Mouse (Mus musculus) mesoderm, embryonic 11.5 days (tissue): ENCODE results near the gene Slk.
A peak's percentile ranks its signal among the peaks of the same experiment; 100 is the strongest.
"Not testable (repeated sequence)": the region's sequence is repeated elsewhere in the genome, so short reads cannot be mapped to it uniquely, and the experiment has no call there.

Experiments
- DNase-seq: peaks from one replicate; pipeline ENCODE4 v3.0.0-alpha.2; 2012; ENCODE audit warnings: low read depth, low spot score

The Slk gene

GRCm38 (mm10) chr19:47570042-47570441 is 9.4 kb upstream of the Slk start:
- no peak for DNase-seq

DNA sequence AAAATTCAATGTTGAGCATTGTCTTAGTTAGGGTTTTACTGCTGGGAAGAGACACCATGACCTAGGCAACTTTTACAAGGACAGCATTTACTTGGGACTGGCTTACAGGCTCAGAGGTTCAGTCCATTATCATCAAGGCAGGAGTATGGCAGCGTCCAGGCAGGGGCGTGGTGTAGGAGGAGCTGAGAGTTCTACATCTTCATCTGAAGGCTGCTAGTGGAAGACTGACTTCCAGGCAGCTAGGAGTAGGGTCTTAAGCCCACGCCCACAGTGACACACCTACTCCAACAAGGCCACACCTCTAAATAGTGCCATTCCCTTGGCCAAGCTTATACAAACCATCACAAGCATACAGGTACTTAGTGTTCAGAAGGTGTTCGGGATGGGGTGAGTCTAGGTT is 7.5 kb upstream of the Slk start:
- DNase-seq, result not testable (repeated sequence)

DNA sequence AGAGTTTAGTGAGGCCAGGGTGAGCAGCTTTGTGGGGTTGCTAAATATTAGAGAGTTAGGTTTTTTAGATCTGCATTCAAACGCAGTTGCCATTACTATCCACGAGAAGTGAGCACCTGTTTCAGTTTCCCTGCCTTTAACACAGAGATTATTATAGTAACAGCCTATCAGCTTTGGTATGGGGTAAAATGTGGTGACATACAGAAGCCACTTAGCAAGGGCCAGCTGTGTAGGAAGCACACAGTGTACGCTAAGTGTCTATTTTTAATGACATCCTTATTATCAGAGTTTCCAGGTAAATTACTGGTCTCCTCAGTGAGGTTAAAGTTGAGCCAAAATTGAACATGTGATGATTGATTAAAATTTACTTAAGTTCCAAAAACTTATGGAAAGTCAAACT is 5.8 kb upstream of the Slk start:
- no peak for DNase-seq

DNA sequence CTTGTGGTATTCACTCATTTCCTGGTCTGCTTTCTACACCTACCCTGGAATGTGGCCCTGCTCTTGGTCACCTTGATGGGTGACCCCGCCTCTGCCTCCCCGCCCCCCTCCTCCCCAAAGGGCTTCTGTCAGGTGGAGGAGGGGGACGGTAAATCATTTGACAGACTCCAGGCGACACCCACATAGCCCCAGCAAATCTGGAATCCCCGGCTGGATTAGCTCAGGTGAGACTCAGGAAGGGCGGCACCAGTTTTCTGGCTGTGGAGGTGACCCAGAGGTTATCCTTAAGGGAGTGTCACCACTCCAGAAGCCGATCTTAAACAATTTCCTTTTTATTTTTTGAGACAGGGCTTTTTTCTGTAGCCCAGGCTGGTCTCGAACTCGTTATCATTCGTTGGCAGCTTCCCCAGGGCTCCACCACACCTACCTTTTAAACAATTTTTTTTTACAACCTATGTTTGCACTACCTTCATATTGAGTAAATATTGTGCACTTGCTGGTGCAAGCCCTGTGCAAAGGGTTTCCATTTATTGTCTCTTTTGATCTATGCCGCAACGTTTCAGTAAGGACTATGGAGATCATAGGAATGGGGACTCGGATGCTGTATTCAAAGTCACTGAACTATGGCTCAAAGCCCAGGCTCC is 775 bp upstream of the Slk start:
- peak; percentile 11 for DNase-seq

DNA sequence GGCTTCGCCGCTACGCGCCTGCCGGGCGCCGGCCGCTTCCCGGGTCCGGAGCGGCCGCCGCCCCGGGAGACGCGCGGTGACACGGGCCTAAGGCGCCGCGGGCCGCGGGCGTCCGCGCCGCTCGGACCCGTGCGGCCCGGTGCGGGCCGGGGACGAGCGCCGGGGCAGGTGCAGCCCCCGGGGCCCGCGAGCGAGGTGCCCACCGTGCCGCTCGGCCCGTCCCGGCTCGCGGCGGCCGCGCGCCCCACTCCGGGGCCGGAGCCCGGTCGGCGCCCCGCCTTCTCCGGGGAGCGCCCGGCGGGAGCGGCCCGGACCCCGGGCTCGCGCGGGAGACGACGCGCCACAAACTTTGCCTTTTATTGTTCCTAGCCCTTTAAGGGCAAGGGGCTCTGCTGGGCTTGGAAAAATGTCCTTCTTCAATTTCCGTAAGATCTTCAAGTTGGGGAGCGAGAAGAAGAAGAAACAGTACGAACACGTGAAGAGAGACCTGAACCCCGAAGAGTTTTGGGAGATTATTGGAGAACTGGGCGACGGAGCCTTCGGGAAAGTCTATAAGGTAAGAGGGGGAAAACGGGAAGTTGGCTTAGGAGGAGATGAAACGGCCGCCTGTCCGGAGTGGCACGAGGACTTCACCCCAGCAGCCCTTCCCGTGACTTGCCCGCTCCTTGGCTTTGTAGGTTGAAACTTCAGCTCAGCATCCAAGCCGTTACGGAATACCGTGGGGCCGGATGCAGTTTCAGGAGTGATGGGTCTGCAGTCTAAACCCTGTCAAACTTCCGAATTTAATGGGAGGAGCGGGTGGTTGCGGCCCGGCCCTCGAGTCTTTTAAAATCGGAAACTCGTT is 532 bp downstream of the Slk start:
- DNase-seq, result peak; percentile 43

DNA sequence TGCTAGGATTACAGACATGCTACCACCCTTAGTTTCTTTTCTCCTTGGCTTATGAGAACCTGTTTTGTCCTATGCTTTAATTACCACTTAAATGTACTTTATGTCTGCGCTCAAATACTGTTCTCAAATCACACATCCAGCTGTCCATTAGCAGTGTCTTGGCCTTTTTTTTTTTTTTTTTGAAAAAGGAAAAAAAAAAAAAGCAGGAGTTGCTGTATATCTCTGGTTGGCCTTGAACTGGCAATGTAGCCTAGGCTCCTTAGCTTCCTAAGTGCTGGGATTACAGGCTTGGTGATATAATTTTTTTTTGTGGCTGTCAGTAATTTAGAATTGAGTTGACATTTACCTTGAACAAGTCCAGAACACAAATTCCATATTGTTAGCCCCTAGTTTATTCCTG is 6.3 kb downstream of the Slk start:
- DNase-seq, result no peak

DNA sequence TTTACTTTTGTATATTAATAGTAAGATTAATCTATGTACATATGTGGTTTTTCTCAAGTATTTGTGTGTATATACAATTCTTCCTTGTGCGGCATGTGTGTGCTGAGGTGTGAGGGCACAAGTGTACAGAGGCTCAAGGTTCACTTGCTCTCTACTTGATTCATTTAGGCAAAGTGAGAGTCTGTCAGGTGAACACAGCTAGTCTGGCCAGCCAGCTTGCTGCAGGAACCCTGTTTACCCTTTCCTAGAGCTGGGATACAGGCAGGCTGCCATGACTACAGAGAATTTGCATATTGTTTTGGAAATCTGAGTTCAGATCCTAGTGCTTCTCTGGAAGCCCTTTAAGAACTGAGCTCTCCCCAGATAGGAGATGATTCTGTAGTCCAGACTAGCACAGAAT is 7.5 kb downstream of the Slk start:
- DNase-seq, result no peak

DNA sequence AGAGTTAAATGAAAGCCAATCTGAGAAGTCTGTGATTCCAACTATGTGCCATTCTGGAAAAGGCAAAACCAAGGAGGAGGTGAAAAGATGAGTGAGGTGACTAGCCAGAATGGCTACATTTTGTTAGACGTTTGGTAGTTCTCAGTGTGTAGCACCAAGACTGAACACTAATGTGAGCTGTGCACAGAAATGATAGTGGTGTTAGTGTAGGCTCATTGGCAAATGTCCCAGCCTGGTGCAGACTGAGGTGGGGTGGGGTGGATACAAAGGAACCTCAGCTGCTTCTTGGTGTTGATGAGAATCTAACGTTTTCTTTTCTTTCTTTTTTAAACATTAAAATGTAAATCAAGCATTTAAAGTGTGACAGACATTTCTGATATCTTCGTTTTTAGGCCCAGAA is 29.0 kb downstream of the Slk start:
- DNase-seq, result no peak

- no peak for DNase-seq
Observed at GRCm38 (mm10) chr19:47613442-47613841, 34.0 kb downstream of the Slk start.

GRCm38 (mm10) chr19:47621478-47621877 is 42.0 kb downstream of the Slk start:
- DNase-seq, result no peak

- no peak for DNase-seq
Observed at GRCm38 (mm10) chr19:47624940-47625711, 45.6 kb downstream of the Slk start.

GRCm38 (mm10) chr19:47627450-47627849 is 48.0 kb downstream of the Slk start:
- no peak for DNase-seq

GRCm38 (mm10) chr19:47629068-47629467 is 49.6 kb downstream of the Slk start:
- no peak for DNase-seq

DNA sequence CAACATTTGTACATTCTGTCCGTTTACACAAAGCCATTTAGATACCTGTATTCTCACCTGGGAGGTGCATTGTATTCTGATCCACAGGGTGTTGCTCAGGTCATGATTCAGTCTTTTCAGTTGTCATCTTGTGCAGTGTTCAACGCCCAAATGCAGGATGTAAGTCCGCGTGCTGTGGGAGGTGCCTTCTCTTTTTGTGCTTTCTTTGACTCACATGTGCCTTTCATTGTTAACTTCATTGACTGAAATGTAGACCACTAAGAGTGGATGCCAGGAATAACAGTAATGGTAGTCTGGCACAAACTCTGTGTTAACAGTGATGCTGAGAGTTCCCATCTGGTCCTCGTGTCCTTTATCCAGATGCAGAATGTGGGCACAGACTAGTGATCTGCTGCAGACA is 50.9 kb downstream of the Slk start:
- DNase-seq, result no peak

GRCm38 (mm10) chr19:47631799-47632198 is 52.3 kb downstream of the Slk start:
- no peak for DNase-seq

DNA sequence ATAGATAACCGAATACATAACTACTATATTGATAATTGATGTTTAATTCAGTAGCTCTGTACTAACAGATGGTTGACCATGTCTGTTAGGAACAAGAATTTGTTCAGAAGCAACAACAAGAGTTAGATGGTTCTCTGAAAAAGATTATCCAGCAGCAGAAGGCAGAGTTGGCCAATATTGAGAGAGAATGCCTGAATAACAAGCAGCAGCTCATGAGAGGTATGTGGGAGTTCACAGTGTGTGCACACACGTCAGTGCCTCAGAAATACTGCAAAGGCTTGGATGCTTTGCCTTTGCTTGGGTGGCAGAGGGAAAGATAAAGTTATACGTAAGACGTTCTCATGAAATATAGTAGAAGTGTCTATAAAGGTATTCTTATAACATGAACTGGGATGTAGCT is 55.9 kb downstream of the Slk start:
- no peak for DNase-seq

DNA sequence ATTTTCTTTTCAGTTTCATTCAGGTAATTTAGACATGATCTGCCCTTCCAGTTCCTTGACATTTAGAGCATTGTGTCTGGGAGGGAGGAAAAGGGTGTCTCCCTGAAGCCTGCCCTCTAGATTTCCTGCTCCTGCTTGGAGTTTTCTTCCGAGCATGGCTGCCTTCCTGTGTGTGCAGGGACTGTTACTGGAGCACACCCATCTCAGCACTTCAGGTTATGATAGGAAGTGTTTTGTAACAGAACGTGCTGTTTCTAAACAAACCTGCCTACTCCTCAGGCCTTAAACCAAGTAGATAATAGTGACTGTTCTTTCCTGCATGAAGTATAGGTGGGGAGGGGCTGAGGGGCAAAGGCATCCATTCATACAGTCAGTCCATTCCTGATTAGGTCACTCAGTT is 64.4 kb downstream of the Slk start:
- no peak for DNase-seq

GRCm38 (mm10) chr19:47645583-47645982 is 66.1 kb downstream of the Slk start:
- DNase-seq, result no peak

- no peak for DNase-seq
Observed at GRCm38 (mm10) chr19:47646508-47647120, 67.1 kb downstream of the Slk start.

DNA sequence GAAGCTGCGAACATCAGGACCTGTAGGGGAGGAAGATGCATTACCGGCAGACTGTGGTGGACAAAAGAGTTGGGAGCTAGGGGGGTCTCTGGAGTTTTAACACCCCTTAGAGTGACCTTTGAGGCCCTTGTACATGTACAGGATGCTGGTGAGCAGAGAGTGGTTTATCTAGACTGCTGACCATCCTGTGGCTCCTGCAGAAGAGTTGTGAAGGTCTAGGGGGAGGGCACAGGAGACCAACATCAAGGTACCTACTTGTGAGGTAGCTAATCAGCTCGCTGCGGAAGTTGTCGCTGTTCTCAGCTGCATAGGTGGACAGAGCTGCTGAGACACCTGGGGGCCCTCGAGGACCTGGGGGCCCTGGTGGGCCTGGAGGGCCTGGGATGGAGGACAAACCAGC is 69.6 kb downstream of the Slk start:
- no peak for DNase-seq

GRCm38 (mm10) chr19:47650366-47651159 is 71.1 kb downstream of the Slk start:
- DNase-seq, result no peak
